Mouse (Mus musculus): ENCODE data around the gene Acad11. TPM values are rescaled to one million over a fixed set of nuclear protein-coding genes. Genes with fewer than 3 reads are reported as not detected.

Gene Acad11
- polyA plus RNA-seq, 1 experiment = 132 TPM

DNA sequence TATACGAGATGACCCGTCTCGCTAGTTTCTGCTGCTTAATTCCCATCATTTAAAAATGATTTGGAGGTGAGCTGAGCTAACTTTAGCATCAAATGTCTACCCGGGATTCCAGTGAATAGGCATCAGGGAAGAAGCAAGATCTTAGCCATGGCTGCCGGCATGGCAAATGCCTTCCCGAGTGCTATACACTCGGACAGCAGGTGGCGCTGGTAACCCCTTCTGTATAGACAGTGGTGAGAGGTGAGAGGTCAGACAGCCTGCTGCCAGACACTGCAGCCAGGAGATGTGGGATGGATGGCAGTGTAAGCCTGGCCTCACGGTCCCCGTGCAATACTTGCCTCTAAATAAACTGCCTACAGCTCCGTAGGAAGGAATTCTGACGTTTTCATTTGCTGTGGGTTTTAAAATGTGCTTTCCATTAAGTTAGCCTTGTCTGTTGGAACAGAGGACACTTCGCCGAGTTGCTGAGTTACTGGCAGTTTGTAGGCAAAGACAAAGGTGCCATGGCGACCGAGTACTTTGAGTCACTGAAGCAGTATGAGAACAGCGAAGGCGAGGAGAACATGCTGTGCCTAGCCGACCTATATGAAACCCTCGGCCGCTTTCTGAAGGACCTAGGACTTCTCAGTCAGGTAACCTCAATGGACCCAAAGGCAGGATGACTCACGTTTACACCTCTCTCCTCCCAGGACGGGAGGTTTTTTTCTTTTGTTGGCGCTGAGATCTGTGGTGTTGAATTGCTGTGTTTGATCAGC is 27.7 kb upstream of the Acad11 start:
- H3K36me3 ChIP-seq (ENCODE audit: control insufficient read depth, insufficient read depth, low read length) = peaks cover 2% of the 10 kb centered on the region; the same call in 1 of the 2 replicates
- TF ChIP-seq POLR2A (IDR thresholded peaks at IDR 0.05; ENCODE audit: low read depth, low read length) = no peak
- peak; percentile 88 for TF ChIP-seq CTCF (conservative IDR thresholded peaks at IDR 0.05; ENCODE audit: insufficient read depth, insufficient read length, low read depth, low read length)
- 55% methylated on average over 24 of the region's 24 CpGs for WGBS
- no peaks in the 10 kb centered on the region for H3K4me1 ChIP-seq (ENCODE audit: control insufficient read depth, insufficient read depth, low read length)
- no peak overlapping the region for H3K4me3 ChIP-seq (ENCODE audit: insufficient read depth, low read depth, low read length)
- no peaks in the 10 kb centered on the region for H3K27me3 ChIP-seq (replicated peaks; ENCODE audit: control insufficient read depth, insufficient read depth, low read length)
- H3K27ac ChIP-seq (ENCODE audit: insufficient read depth, low read depth, low read length) = no peak overlapping the region
- DNase-seq = peak; percentile 78

DNA sequence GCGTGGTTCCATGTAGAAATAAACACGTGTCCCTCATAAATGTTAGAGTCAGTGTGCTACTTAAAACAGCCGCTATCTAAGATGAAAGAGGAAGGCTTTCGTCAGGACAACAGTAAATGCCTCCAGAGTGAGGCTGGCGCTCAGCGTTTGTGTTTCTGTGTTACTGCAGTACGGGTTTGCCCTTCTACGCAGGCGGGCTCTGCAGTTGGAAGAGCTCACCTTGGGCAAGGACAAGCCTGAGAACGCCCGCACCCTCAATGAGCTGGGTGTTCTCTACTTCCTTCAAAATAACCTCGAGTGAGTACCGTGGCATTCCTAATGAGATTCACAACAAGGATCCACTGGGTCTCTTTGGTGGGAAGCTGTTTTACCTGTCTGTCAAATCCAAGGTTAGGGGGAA is 24.9 kb upstream of the Acad11 start:
- no peaks in the 10 kb centered on the region for H3K27me3 ChIP-seq (replicated peaks; ENCODE audit: control insufficient read depth, insufficient read depth, low read length)
- no peak overlapping the region for H3K4me3 ChIP-seq (ENCODE audit: insufficient read depth, low read depth, low read length)
- H3K27ac ChIP-seq (ENCODE audit: insufficient read depth, low read depth, low read length) = no peak overlapping the region
- H3K4me1 ChIP-seq (ENCODE audit: control insufficient read depth, insufficient read depth, low read length) = no peaks in the 10 kb centered on the region
- TF ChIP-seq CTCF (conservative IDR thresholded peaks at IDR 0.05; ENCODE audit: insufficient read depth, insufficient read length, low read depth, low read length) = no peak
- no peak for TF ChIP-seq POLR2A (IDR thresholded peaks at IDR 0.05; ENCODE audit: low read depth, low read length)
- peaks cover 2% of the 10 kb centered on the region for H3K36me3 ChIP-seq (ENCODE audit: control insufficient read depth, insufficient read depth, low read length)
- no peak for DNase-seq
- WGBS = 82% methylated on average over 13 of the region's 13 CpGs

DNA sequence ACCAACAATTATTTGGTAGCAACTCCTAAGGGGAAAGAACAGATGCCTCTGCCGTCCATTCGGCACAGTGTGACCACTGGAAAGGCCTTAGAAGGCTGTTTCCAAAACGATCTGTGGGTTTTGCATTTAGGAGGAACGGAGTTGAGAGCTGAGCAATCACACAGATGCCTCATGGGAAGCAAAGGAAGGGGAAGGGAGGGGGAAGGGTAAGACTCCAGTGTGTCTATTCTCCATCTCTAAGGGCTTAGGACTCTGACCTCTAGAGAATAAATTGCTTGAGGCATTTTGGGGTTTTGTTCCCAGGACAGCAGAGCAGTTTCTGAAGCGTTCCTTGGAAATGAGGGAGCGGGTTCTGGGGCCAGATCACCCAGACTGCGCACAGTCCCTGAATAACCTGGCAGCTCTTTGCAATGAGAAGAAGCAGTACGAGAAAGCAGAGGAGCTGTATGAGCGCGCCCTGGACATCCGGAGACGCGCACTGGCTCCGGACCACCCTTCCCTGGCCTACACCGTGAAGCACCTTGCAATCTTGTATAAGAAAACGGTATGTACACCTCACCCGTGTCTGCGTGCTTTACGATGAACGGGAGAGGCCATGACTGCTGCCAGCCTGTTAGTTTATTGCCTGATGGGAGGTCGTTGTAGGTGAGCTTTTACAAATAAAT is 24.0 kb upstream of the Acad11 start:
- H3K4me3 ChIP-seq (ENCODE audit: insufficient read depth, low read depth, low read length) = no peak overlapping the region
- H3K27ac ChIP-seq (ENCODE audit: insufficient read depth, low read depth, low read length) = no peak overlapping the region
- no peak for TF ChIP-seq CTCF (conservative IDR thresholded peaks at IDR 0.05; ENCODE audit: insufficient read depth, insufficient read length, low read depth, low read length)
- TF ChIP-seq POLR2A (IDR thresholded peaks at IDR 0.05; ENCODE audit: low read depth, low read length) = no peak
- H3K36me3 ChIP-seq (ENCODE audit: control insufficient read depth, insufficient read depth, low read length) = peaks cover 2% of the 10 kb centered on the region
- 89% methylated on average over 21 of the region's 21 CpGs for WGBS
- H3K4me1 ChIP-seq (ENCODE audit: control insufficient read depth, insufficient read depth, low read length) = no peaks in the 10 kb centered on the region
- DNase-seq = no peak
- no peaks in the 10 kb centered on the region for H3K27me3 ChIP-seq (replicated peaks; ENCODE audit: control insufficient read depth, insufficient read depth, low read length)

DNA sequence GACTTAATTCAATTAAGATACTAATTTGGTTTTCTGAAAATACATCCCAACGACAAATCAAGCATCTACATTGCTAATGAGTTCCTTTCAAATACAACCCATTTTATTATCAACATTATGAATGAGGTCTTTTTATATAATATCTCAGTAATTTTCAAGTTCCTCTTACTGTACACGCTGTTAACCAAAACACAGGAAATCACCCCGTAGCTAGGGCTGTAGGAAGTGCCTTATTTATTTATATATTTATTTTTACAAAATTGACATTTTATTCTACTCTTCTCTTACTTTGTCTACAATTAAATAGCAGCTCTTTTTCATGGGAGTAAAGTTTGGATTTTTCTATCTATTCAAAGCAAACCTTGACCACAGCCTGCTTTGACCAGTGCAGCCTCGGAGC is 23.4 kb upstream of the Acad11 start:
- TF ChIP-seq CTCF (conservative IDR thresholded peaks at IDR 0.05; ENCODE audit: insufficient read depth, insufficient read length, low read depth, low read length) = no peak
- no peak for TF ChIP-seq POLR2A (IDR thresholded peaks at IDR 0.05; ENCODE audit: low read depth, low read length)
- Histone ChIP-seq H3K4me1 (ENCODE audit: control insufficient read depth, insufficient read depth, low read length) (no peaks in the 10 kb centered on the region), H3K27me3 (replicated peaks; ENCODE audit: control insufficient read depth, insufficient read depth, low read length) (no peaks in the 10 kb centered on the region), H3K27ac (ENCODE audit: insufficient read depth, low read depth, low read length) (no peak overlapping the region), H3K4me3 (ENCODE audit: insufficient read depth, low read depth, low read length) (no peak overlapping the region), H3K36me3 (ENCODE audit: control insufficient read depth, insufficient read depth, low read length) (peaks cover 2% of the 10 kb centered on the region)
- WGBS = 83% methylated on average over 4 of the region's 4 CpGs
- no peak for DNase-seq

DNA sequence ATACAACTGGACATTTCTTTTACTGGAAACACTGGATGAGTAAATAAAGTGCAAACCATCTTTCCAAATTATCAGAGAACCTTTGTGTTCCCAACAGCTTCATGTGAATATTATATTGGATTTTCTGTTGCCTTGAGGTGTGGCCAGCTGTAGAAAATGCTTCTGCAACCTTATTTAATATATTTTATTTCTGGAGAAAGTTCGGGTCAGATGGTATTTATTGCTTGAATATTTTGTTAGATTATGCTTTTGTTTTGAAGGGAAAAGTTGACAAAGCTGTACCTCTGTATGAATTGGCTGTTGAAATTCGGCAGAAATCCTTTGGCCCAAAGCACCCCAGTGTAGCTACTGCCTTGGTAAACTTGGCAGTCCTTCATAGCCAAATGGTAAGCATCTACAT is 22.8 kb upstream of the Acad11 start, which contains the start of gene Gm28305:
TSS of gene Gm28305 (plus strand) at position 301 of the 400 bp plus-strand sequence.
- H3K27me3 ChIP-seq (replicated peaks; ENCODE audit: control insufficient read depth, insufficient read depth, low read length) = no peaks in the 10 kb centered on the region
- DNase-seq = no peak
- peaks cover 2% of the 10 kb centered on the region for H3K36me3 ChIP-seq (ENCODE audit: control insufficient read depth, insufficient read depth, low read length)
- H3K4me1 ChIP-seq (ENCODE audit: control insufficient read depth, insufficient read depth, low read length) = no peaks in the 10 kb centered on the region
- WGBS = 61% methylated on average over 2 of the region's 2 CpGs
- no peak for TF ChIP-seq POLR2A (IDR thresholded peaks at IDR 0.05; ENCODE audit: low read depth, low read length)
- no peak for TF ChIP-seq CTCF (conservative IDR thresholded peaks at IDR 0.05; ENCODE audit: insufficient read depth, insufficient read length, low read depth, low read length)
- H3K4me3 ChIP-seq (ENCODE audit: insufficient read depth, low read depth, low read length) = no peak within 1 kb of the TSS
- H3K27ac ChIP-seq (ENCODE audit: insufficient read depth, low read depth, low read length) = no peak within 1 kb of the TSS

DNA sequence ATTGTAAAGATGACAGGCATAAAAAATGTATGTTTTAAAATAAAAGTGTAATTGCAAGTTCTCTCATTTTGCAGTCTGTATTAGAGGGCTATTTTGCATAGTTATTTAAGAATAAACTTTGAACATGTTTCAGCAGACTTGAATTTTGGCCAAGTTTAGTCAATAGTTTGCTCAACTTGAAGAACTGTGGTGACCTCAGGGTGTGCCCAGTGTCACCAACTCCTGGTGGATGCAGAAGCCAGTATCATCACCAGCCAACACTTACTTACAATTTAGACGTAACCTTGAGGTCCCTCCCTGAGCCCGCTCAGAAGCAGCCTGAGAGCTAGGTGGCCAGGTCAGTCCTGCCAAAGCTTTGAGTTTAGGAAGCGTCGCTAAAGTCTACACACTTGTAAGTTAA is 19.5 kb upstream of the Acad11 start:
- Histone ChIP-seq H3K4me1 (ENCODE audit: control insufficient read depth, insufficient read depth, low read length) (no peaks in the 10 kb centered on the region), H3K4me3 (ENCODE audit: insufficient read depth, low read depth, low read length) (no peak overlapping the region), H3K27me3 (replicated peaks; ENCODE audit: control insufficient read depth, insufficient read depth, low read length) (no peaks in the 10 kb centered on the region), H3K36me3 (ENCODE audit: control insufficient read depth, insufficient read depth, low read length) (peaks cover 3% of the 10 kb centered on the region), H3K27ac (ENCODE audit: insufficient read depth, low read depth, low read length) (no peak overlapping the region)
- no peak for TF ChIP-seq POLR2A (IDR thresholded peaks at IDR 0.05; ENCODE audit: low read depth, low read length)
- WGBS = 61% methylated on average over 4 of the region's 4 CpGs
- DNase-seq = peak; percentile 69

DNA sequence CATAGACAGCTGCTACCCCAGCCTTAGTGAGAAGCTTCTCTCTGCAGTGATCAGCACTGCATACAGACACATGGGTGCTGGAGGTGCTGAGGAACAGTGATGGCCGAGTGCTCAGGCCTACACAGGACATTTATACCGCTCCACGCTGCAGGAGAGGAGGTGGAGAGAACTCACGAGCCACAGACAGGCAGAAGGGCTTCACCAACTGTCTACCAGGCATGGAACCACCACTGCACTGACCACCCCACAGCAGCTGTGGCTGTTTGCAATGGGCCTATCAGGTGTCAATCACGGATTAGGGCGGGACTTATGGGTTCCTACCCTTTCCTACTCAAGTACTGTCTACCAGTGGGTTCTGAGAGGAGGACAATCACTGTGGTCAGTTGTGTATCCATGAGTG is 12.1 kb upstream of the Acad11 start:
- WGBS = 93% methylated on average over 6 of the region's 6 CpGs
- H3K27ac ChIP-seq (ENCODE audit: insufficient read depth, low read depth, low read length) = no peak overlapping the region
- H3K36me3 ChIP-seq (ENCODE audit: control insufficient read depth, insufficient read depth, low read length) = peaks cover 4% of the 10 kb centered on the region
- no peaks in the 10 kb centered on the region for H3K4me1 ChIP-seq (ENCODE audit: control insufficient read depth, insufficient read depth, low read length)
- no peak overlapping the region for H3K4me3 ChIP-seq (ENCODE audit: insufficient read depth, low read depth, low read length)
- H3K27me3 ChIP-seq (replicated peaks; ENCODE audit: control insufficient read depth, insufficient read depth, low read length) = no peaks in the 10 kb centered on the region
- TF ChIP-seq CTCF (conservative IDR thresholded peaks at IDR 0.05; ENCODE audit: insufficient read depth, insufficient read length, low read depth, low read length) = no peak
- no peak for TF ChIP-seq POLR2A (IDR thresholded peaks at IDR 0.05; ENCODE audit: low read depth, low read length)
- DNase-seq = no peak
